Mouse (Mus musculus) lung, adult 2 months (tissue): ENCODE measurements around the gene Gabrb1.

ENCODE experiments used
- CTCF ChIP-seq: fragments of 200-500 bp; IDR thresholded peaks from 2 replicates; pipeline ENCODE4 v1.5.1; 2011; ENCODE audit warnings: mild to moderate bottlenecking, low read length, control low read depth; ENCODE audit not compliant: insufficient read depth
- POLR2A ChIP-seq: fragments of 200-500 bp; IDR thresholded peaks from 2 replicates; pipeline ENCODE4 v1.6.1; 2011; ENCODE audit warnings: low read depth, mild to moderate bottlenecking, control low read depth, low read length, borderline replicate concordance; ENCODE audit errors: extremely low read depth

GRCm38 (mm10) chr5:71976133-71976532, 318.2 kb downstream of the Gabrb1 start:
- TF ChIP-seq CTCF, result no peak
- no peak for TF ChIP-seq POLR2A
